Mouse (Mus musculus) layer of hippocampus, adult 9-10 months (tissue): ENCODE measurements around the gene Stt3a.
A peak's percentile ranks its signal among the peaks of the same experiment; 100 is the strongest.

Experiments used
- DNase-seq: peaks from one replicate; pipeline ENCODE4 v3.0.0; 2022; ENCODE audit warnings: low spot score

The Stt3a gene

GRCm38 (mm10) chr9:36767203-36768143 lies at the start of gene Stt3a:
Stt3a (minus strand) TSS chr9:36767679.
- DNase-seq: peak; percentile 98

GRCm38 (mm10) chr9:36814486-36814885 lies 47.0 kb upstream of the Stt3a start:
- DNase-seq: no peak

- no peak for DNase-seq
These were observed 40.8 kb upstream of the Stt3a start for GRCm38 (mm10) chr9:36808126-36808785.

GRCm38 (mm10) chr9:36805256-36805975 lies 37.9 kb upstream of the Stt3a start:
- DNase-seq: no peak

GRCm38 (mm10) chr9:36803926-36804325 lies 36.4 kb upstream of the Stt3a start:
- DNase-seq: no peak

- DNase-seq: no peak
These were observed 35.9 kb upstream of the Stt3a start for GRCm38 (mm10) chr9:36803386-36803785.

- no peak for DNase-seq
These were observed 35.5 kb upstream of the Stt3a start for GRCm38 (mm10) chr9:36802951-36803350.

- DNase-seq: no peak
These were observed 34.5 kb upstream of the Stt3a start for GRCm38 (mm10) chr9:36801961-36802360.

- DNase-seq: peak; percentile 64
These were observed 29.5 kb upstream of the Stt3a start, which contains the start of gene Ei24 for GRCm38 (mm10) chr9:36796781-36797555. Ei24 (minus strand) TSS chr9:36797393.

- DNase-seq: no peak
These were observed 28.7 kb upstream of the Stt3a start for GRCm38 (mm10) chr9:36796224-36796623.

- no peak for DNase-seq
These were observed 28.1 kb upstream of the Stt3a start for GRCm38 (mm10) chr9:36795556-36795955.

- no peak for DNase-seq
These were observed 27.0 kb upstream of the Stt3a start for GRCm38 (mm10) chr9:36794487-36794886.

GRCm38 (mm10) chr9:36792191-36792590 lies 24.7 kb upstream of the Stt3a start:
- DNase-seq: no peak

- DNase-seq: no peak
These were observed 16.4 kb upstream of the Stt3a start for GRCm38 (mm10) chr9:36783921-36784320.

GRCm38 (mm10) chr9:36769048-36769413 lies 1.6 kb upstream of the Stt3a start:
- no peak for DNase-seq

- peak; percentile 10 for DNase-seq
These were observed 923 bp upstream of the Stt3a start for GRCm38 (mm10) chr9:36768156-36769047.

- no peak for DNase-seq
These were observed 3.1 kb downstream of the Stt3a start for GRCm38 (mm10) chr9:36764378-36764777.

- DNase-seq: no peak
These were observed 40.3 kb downstream of the Stt3a start, which contains the start of gene Chek1 for GRCm38 (mm10) chr9:36727034-36727755. Chek1 (minus strand) TSS chr9:36727065.

- DNase-seq: peak; percentile 87
These were observed 41.1 kb downstream of the Stt3a start for GRCm38 (mm10) chr9:36726131-36727033.
